Mouse (Mus musculus) urinary bladder, adult 2 months (tissue): ENCODE results near the gene Ankrd39. TPM values are rescaled to one million over a fixed set of nuclear protein-coding genes. Genes with fewer than 3 reads are reported as not detected.

ENCODE experiments used
- DNase-seq: peaks from one replicate; pipeline ENCODE4 v3.0.0; 2022; ENCODE audit warnings: low spot score
- polyA plus RNA-seq: library from polyadenylated mRNA; depleted of rRNA; stranded (reverse); fragments of >200 nt; gene quantifications from 2 replicates; pipeline ENCODE4 v1.2.3, GENCODE M21; 2012; rRNA removed

The Ankrd39 gene
- polyA plus RNA-seq, 1 experiment: 26.7 TPM

GRCm38 (mm10) chr1:36489661-36490060 is 57.6 kb downstream of the Ankrd39 start:
- DNase-seq: no peak

Other genes with a start within 250 kb of the Ankrd39 start
- 7.4 and 8.1 TPM in 2 replicates for gene Arid5a, start 239.7 kb downstream of the Ankrd39 start, polyA plus RNA-seq
- 47.3 and 48.4 TPM in 2 replicates for gene Kansl3, start 178.3 kb downstream of the Ankrd39 start, polyA plus RNA-seq
- 0.18 and 0.19 TPM in 2 replicates for gene Fer1l5, start 175.2 kb downstream of the Ankrd39 start, polyA plus RNA-seq
- 17.6 and 20.3 TPM in 2 replicates for gene Lman2l, start 102.2 kb downstream of the Ankrd39 start, polyA plus RNA-seq
- gene Cnnm4, start 75.8 kb downstream of the Ankrd39 start, polyA plus RNA-seq: 8.6 and 9.1 TPM in 2 replicates
- 15.2 and 17.6 TPM in 2 replicates for gene Cnnm3, start 35.6 kb downstream of the Ankrd39 start, polyA plus RNA-seq
- gene Ankrd23, start 10.6 kb downstream of the Ankrd39 start, polyA plus RNA-seq: 21.3 and 26.1 TPM in 2 replicates
- 0.12 and 0.25 TPM in 2 replicates for gene Gm42417, start 8.0 kb downstream of the Ankrd39 start, polyA plus RNA-seq
- gene Sema4c, start 10.9 kb upstream of the Ankrd39 start, polyA plus RNA-seq: 25.6 and 30.8 TPM in 2 replicates
- gene Fam178b, start 135.7 kb upstream of the Ankrd39 start, polyA plus RNA-seq: 4.3 TPM in 2 replicates
- gene Cox5b, start 144.0 kb upstream of the Ankrd39 start, polyA plus RNA-seq: 400 and 450 TPM in 2 replicates
- 0.10 and 0.14 TPM in 2 replicates for gene 4933424G06Rik, start 162.7 kb upstream of the Ankrd39 start, polyA plus RNA-seq
- gene Actr1b, start 167.0 kb upstream of the Ankrd39 start, polyA plus RNA-seq: 116 and 141 TPM in 2 replicates
- gene Zap70, start 214.4 kb upstream of the Ankrd39 start, polyA plus RNA-seq: 1.1 and 1.2 TPM in 2 replicates